Mouse (Mus musculus) R1 (cell line): ENCODE data around the gene Mfap5.
"Not testable (repeated sequence)": the region's sequence is repeated elsewhere in the genome, so short reads cannot be mapped to it uniquely, and the experiment has no call there.

Experiments used
- DNase-seq: peaks from one replicate; pipeline ENCODE4 v3.0.0-alpha.2; 2018; ENCODE audit warnings: low read depth, low spot score

The Mfap5 gene

DNA sequence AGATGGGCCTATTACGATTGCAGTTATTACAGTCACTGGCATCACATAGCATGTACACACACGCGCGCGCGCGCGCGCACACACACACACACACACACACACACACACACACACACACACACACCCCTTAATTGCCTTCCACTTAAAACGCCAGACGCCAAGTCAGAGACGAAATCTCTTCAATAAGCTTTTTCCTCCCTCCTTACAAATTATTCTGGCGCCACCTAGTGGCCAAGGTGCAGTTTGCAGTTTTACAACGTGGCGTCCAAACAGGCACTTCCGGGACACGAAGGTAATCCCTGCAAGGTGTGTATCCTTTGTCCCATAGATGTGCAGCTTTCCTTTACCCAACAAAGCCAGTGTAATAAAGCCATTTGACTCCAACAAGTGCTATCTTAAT lies 54.8 kb downstream of the Mfap5 start:
- peak; percentile 94 for DNase-seq

DNA sequence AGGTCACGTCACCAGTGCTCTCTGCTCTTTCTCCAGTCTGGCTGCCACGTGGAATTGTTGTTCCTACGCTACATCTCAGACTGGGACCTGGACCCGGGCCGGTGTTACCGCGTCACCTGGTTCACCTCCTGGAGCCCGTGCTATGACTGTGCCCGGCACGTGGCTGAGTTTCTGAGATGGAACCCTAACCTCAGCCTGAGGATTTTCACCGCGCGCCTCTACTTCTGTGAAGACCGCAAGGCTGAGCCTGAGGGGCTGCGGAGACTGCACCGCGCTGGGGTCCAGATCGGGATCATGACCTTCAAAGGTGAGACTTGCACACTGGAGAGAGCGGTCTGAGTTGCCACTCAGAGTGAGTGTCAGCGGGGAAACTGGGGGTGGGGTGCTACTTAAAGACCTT lies 55.4 kb downstream of the Mfap5 start:
- DNase-seq = no peak

DNA sequence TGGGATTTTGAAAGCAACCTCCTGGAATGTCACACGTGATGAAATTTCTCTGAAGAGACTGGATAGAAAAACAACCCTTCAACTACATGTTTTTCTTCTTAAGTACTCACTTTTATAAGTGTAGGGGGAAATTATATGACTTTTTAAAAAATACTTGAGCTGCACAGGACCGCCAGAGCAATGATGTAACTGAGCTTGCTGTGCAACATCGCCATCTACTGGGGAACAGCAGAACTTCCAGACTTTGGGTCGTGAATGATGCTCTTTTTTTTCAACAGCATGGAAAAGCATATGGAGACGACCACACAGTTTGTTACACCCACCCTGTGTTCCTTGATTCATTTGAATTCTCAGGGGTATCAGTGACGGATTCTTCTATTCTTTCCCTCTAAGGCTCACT lies 56.8 kb downstream of the Mfap5 start:
- DNase-seq = peak; percentile 72

DNA sequence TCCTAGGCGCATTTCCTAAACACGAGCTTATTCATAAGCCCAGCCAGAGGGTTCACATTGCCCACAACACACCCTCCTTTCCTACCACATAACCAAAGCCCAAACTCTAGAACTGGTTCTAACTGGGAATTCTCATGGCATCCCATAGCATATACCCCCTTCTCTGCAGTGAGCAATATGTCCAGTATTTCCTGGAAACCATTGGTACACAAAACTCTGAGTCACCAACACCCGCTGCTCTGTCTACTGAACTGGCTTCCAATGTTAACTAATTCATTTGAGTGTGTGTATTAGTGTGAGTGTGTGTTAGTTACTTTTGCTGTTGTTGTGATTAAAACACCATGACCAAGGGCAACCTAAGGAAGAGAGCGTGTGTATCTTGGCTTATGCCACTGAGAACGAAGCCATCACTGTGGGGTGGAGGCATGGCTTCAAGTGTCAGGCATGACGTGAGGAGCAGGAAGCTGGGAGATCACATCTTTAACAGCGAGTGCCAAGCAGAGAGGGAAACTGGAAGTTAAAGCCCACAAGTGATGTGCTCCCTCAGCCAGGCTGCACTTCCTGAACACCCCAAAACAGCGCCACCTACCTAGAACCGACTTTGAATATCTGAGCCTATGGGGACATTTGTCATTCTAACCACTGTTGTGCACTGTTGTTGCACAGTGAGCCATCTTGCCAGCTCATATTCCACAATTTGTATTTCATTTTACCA lies 59.6 kb downstream of the Mfap5 start:
- DNase-seq = no peak

DNA sequence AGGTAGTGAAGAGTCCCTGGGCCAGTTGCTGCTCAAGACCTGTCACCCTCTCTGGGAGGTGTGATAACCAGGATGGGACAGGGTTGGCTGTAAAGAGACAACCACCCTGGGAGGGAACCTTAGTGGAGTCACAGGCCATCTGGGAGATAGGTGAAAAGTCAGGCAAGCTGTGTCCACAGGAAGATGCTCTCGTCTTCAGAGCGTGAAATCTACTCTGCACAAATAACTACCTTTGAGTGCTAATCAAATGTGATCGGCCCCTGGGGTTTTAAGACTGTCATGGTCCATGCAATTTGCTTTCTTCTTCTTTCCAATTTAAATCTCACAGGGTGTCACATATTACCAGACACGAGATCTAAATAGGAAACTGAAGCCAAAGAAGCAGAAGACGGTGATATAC lies 63.5 kb downstream of the Mfap5 start:
- DNase-seq = no peak

DNA sequence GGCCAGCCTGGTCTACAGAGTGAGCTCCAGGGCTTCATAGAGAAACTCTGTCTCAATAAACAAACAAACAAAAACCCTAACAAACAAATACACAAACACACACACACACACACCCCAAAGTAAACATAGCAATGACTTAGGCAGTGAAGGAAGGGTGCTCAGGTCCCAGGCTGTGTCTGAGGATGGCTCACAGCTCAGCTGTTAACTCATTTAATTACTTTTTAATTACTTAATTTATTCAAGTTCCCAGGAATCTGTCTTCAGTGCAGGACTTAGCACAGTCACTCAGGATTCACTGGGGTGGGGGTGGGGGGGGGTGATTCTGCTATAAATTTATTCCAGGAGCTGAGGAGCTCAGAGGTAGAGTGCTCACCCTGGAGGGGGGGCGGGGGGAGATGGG lies 64.1 kb downstream of the Mfap5 start:
- DNase-seq = no peak

DNA sequence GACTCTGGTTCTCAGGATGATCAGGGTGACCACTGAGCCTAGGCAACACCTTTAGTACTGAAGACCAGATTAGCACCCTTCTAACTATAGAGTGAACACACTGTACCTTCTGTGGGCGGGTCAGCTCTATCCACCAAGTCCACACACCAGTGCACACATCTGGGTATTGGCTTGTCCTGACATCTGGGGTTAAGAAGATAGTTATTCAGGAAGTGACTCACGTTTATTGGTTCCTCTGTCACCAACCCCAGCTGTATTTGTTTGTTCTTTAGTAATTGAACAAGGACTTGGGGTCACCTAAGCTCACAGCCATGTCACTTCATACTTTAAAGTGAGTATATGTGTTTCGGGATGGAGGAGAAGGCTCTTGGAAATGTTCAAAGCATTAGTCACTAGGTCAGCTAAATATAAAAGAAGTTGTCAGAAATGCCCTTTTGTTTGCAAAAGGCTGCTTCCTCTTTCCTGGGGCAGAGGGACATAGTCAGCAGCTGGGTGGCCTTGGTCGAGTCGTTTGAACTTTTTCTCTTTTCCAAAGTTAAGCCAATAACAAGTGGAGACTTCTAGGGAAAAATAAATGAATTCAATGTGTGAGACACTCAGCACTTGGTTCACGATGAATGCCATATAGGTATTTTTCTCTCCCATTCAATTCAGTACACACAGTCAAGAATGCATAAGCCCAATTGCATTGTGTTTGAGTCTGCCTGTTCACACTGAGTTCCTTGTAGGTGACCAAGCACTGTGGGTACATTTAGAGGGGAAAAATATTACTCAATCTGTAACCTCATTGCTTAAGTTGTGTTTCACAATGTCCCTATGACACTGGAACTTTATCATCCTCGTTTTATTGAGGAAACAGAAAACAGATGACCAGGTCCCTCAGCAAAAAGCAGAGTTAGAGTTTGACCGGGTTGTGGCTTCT lies 65.3 kb downstream of the Mfap5 start:
- no peak for DNase-seq

DNA sequence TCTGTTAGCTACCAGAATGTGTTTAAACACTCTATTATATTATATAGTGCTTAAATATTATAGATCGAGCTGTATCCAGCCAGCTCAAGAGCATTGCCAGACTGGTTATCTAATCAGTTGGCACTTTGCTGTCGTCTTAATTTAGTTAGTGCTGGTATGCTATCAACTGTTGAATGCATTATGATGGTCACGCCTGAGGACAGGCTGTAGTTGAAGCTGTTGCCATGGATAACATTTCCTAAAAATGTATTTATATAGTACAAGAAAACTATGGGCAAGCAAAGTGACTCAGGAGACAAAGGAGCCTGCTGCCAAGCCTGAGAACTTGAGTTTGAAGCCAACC lies 65.9 kb downstream of the Mfap5 start:
- no peak for DNase-seq

DNA sequence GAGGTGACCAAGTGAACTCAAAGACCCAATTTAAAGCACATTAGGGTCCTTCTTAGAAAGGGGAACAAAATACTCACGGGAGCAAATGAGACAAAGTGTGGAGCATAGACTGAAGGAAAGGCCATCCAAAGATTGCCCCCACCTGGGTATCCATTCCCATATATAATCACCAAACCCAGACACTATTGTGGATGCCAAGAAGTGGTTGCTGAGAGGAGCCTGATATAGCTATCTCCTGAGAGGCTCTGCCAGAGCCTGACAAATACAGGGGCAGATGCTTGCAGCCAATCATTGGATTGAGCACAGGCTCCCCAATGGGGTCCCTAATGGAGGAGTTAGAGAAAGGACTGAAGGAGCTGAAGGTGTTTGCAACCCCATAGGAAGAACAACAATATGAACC lies 69.4 kb downstream of the Mfap5 start:
- not testable (repeated sequence) for DNase-seq

DNA sequence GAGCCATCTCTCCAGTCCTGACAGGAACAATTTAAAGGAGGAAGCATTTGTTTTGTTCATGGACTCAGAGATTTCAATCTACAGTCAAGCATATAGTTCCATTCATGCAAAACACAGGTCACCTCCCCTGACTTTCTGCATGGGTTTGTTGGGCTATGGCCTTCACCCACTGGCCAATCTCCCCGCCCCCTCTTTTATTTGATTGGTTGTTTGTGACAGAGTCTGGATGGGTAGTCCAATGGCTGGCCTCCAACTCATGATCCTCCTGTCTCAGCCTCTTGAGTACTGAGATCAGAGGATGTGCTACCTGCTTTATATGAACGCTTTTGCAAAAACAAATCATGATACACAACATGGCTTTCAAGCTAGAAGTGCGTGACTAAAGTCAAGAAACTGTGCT lies 71.4 kb downstream of the Mfap5 start:
- peak; percentile 67 for DNase-seq
